Mouse (Mus musculus): Measurements from ENCODE around the gene Tcl1b2. TPM values are rescaled to one million over a fixed set of nuclear protein-coding genes. Genes with fewer than 3 reads are reported as not detected.

Tcl1b2 gene
- polyA plus RNA-seq (2017; shearing (Covaris generic)): not detected

DNA sequence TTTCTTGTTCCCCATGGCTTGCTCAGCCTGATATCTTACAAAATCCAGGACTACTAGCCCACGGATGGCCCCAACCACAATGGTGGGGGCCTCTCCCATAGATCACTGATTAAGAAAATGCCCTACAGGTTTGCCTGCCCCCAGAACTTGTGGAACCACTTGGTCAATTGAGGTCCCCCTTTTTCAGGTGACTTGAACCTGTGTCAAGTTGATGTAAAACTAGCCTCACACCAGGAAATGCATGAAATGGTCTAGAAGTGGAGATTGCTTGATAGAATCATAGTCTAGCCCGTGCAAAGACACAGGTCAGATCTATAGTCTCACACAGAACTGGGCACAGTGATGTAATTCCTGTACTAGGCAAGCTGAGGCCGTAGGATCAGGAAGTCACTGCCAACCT, at the start of gene Tcl1b2:
Gene Tcl1b2 (plus strand): TSS at position 301 of the 400 bp plus-strand sequence.

DNA sequence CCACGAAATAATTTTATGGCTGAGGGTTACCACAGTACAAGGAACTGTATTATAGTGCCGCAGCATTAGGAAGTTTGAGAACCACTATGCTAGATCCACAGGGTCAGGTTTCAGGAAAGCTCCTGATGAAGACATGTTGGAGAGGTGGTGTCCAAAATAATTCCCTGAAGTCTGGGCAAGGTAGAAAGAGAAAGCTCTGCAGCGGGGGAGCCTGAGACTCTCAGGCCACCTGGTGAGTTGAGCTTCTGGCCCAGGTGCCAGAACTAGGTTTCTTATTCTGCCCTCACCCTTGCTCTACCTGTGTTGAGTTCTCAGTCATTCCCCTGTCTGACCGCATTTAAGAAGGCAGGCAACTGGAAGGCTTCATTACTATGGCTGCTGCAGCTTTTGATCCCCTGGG, 13.6 kb downstream of the Tcl1b2 start, which contains the start of gene Tcl1b1:
Gene Tcl1b1 (plus strand): TSS at position 301 of the 400 bp plus-strand sequence.

DNA sequence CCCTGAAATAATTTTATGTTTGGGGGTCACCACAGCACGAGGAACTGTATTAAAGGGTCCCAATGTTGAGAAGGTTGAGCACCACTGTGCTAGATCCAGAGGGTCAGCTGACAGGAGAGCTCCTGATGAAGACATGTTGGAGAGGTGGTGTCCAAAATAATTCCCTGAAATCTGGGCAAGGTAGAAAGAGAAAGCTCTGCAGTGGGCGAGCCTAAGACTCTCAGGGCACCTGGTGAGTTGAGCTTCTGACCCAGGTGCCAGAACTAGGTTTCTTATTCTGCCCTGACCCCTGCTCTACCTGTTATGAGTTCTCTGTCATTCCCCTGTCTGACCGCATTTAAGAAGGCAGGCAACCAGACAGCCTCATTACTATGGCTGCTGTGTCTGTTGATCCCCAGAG, 30.2 kb downstream of the Tcl1b2 start, which contains the start of gene Tcl1b5:
Gene Tcl1b5 (plus strand): TSS at position 301 of the 400 bp plus-strand sequence.

DNA sequence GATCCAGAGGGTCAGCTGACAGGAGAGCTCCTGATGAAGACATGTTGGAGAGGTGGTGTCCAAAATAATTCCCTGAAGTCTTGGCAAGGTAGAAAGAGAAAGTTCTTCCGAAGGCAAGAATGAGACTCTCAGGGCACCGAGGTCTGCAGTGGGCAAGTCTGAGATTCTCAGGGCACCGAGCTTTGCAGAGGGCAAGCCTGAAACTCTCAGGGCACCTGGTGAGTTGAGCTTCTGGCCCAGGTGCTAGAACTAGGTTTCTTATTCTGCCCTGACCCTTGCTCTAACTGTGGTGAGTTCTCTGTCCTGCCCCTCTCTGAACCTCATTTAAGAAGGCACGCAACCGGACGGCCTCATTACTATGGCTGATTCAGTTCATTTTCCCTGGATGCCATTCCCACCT, 44.9 kb downstream of the Tcl1b2 start, which contains the start of gene Tcl1b3:
Gene Tcl1b3 (plus strand): TSS at position 301 of the 400 bp plus-strand sequence.

GRCm38 (mm10) chr12:105201657-105202056, 55.8 kb downstream of the Tcl1b2 start, which contains the start of gene Tcl1b4:
TSS of gene Tcl1b4 (plus strand) at chr12:105201957.

Other genes with a start within 250 kb of the Tcl1b2 start
- gene Syne3, start 136.2 kb upstream of the Tcl1b2 start, polyA plus RNA-seq (2017; shearing (Covaris generic)): 6.8 TPM
- 6.0 TPM for gene Glrx5, start 113.3 kb upstream of the Tcl1b2 start, polyA plus RNA-seq (2017; shearing (Covaris generic))
- not detected for gene Tcl1b1, start 13.7 kb downstream of the Tcl1b2 start, polyA plus RNA-seq (2017; shearing (Covaris generic))
- gene Tcl1b5, start 30.3 kb downstream of the Tcl1b2 start, polyA plus RNA-seq (2017; shearing (Covaris generic)): not detected
- not detected for gene Tcl1b3, start 45.0 kb downstream of the Tcl1b2 start, polyA plus RNA-seq (2017; shearing (Covaris generic))
- not detected for gene Tcl1b4, start 55.9 kb downstream of the Tcl1b2 start, polyA plus RNA-seq (2017; shearing (Covaris generic))
- not detected for gene Tcl1, start 76.8 kb downstream of the Tcl1b2 start, polyA plus RNA-seq (2017; shearing (Covaris generic))
- gene Tunar, start 187.9 kb downstream of the Tcl1b2 start, polyA plus RNA-seq (2017; shearing (Covaris generic)): not detected

All from CD4-positive, CD25-positive, alpha-beta regulatory T cell, adult 9 weeks (primary cell).